ENCODE assay signal across 21 mouse cellular contexts in genomic region chr11:79753491-79753890, GRCm38 (mm10).
DNase-seq lines count a peak whose midpoint lies in the region; ATAC-seq and TF ChIP-seq lines count a peak whose summit lies in the region.
"Had no signal": no experiment of that assay in that cellular context is flagged by ENCODE, and none has a peak within 500 bp of the region (broad histone marks: within the 10 kb centered on the region; RNA-seq: fewer than 3 reads in every experiment).

No protein-coding gene starts in this region.

- H3K27ac ChIP-seq in liver, postnatal 0 days (ENCODE audit: low read depth), result peak overlapping the region; percentile 71
- H3K27ac ChIP-seq: embryonic facial prominence, embryonic 12.5 days; embryonic facial prominence, embryonic 15.5 days; hindbrain, embryonic 10.5 days; hindbrain, embryonic 13.5 days; intestine, embryonic 15.5 days had no signal

- H3K4me1 ChIP-seq in liver, postnatal 0 days (ENCODE audit: insufficient read depth), result peaks cover 14% of the 10 kb centered on the region
- H3K4me1 ChIP-seq: embryonic facial prominence, embryonic 12.5 days had no signal

- DNase-seq in heart, adult 11 months, result peak; percentile 70
- no peak for DNase-seq in heart, postnatal 36 days
- no peak for DNase-seq in liver, postnatal 0 days
- no peak for DNase-seq in liver
- peak; percentile 65 for DNase-seq in ZHBTc4 (ENCODE audit: low read depth, low spot score)
- no peak for DNase-seq in ovary, postnatal 14 days (ENCODE audit: low spot score)
- DNase-seq: cerebellum, adult 18-20 months; cerebellum, adult 9-10 months; cerebellum, postnatal 14 days; forebrain, postnatal 0 days; gastrocnemius, postnatal 10 days; gastrocnemius, postnatal 36 days had no signal

- no peak for TF ChIP-seq CTCF in liver, postnatal 0 days (IDR thresholded peaks at IDR 0.05; ENCODE audit: low read depth)

- H3K4me2 ChIP-seq in liver, postnatal 0 days (ENCODE audit: low read depth, low read length), result no peak overlapping the region
- H3K4me2 ChIP-seq: embryonic facial prominence, embryonic 12.5 days; embryonic facial prominence, embryonic 15.5 days; heart, embryonic 11.5 days; hindbrain, embryonic 13.5 days; intestine, embryonic 15.5 days had no signal

- H3K9me3 ChIP-seq in liver, postnatal 0 days (ENCODE audit: low read length), result no peaks in the 10 kb centered on the region
- H3K9me3 ChIP-seq: embryonic facial prominence, embryonic 12.5 days; embryonic facial prominence, embryonic 15.5 days; hindbrain, embryonic 10.5 days; hindbrain, embryonic 13.5 days; intestine, embryonic 15.5 days had no signal

- no peak for TF ChIP-seq EP300 in liver, postnatal 0 days (IDR thresholded peaks at IDR 0.05; ENCODE audit: low read depth)

- no peak; the same call in 1 of the 2 replicates for ATAC-seq in liver, postnatal 0 days
- ATAC-seq: CD4-positive, CD25-positive, alpha-beta regulatory T cell, adult 4 months; forebrain, embryonic 14.5 days; forebrain, postnatal 0 days; hindbrain, embryonic 16.5 days; intestine, embryonic 15.5 days had no signal

- no peaks in the 10 kb centered on the region for H3K27me3 ChIP-seq in liver, postnatal 0 days (ENCODE audit: insufficient read depth, low read length)
- H3K27me3 ChIP-seq: embryonic facial prominence, embryonic 12.5 days; embryonic facial prominence, embryonic 15.5 days; hindbrain, embryonic 13.5 days; intestine, embryonic 15.5 days had no signal

- 75% methylated on average over 2 of the region's 2 CpGs for WGBS in liver, postnatal 0 days (ENCODE audit: insufficient replicate concordance)

- H3K4me3 ChIP-seq in liver, postnatal 0 days (ENCODE audit: low read depth, low read length), result no peak overlapping the region
- H3K4me3 ChIP-seq: embryonic facial prominence, embryonic 12.5 days; embryonic facial prominence, embryonic 15.5 days; hindbrain, embryonic 10.5 days; hindbrain, embryonic 13.5 days; intestine, embryonic 15.5 days had no signal

- H3K9ac ChIP-seq in liver, postnatal 0 days (replicated peaks), result no peak overlapping the region
- H3K9ac ChIP-seq: embryonic facial prominence, embryonic 12.5 days; embryonic facial prominence, embryonic 15.5 days; forebrain, postnatal 0 days; hindbrain, embryonic 13.5 days; intestine, embryonic 15.5 days had no signal

- intact Hi-C loops in heart, postnatal 36 days (cut with DNase I), result no loop called here

- no peaks in the 10 kb centered on the region for H3K36me3 ChIP-seq in liver, postnatal 0 days (replicated peaks; ENCODE audit: insufficient read depth, low read length)
- H3K36me3 ChIP-seq: embryonic facial prominence, embryonic 12.5 days; embryonic facial prominence, embryonic 15.5 days; hindbrain, embryonic 10.5 days; hindbrain, embryonic 13.5 days; intestine, embryonic 15.5 days had no signal

Comparison
In these comparisons a context has a peak if more than half of its experiments do, and no peak if none do; other contexts are left out.
1. DNase-seq: peak in heart, adult 11 months (single experiment) and ZHBTc4 (single experiment); none in heart, postnatal 36 days (0 of 2), liver, postnatal 0 days (single experiment), liver (single experiment) and ovary, postnatal 14 days (single experiment).